9 mouse cellular contexts compared by ENCODE assay signal in genomic region chr1:192785046-192785961, GRCm38 (mm10). TPM values are rescaled to one million over a fixed set of nuclear protein-coding genes. Genes with fewer than 3 reads are reported as not detected.
A peak's percentile ranks its signal among the peaks of the same experiment; 100 is the strongest.
DNase-seq lines count a peak whose midpoint lies in the region; ATAC-seq and TF ChIP-seq lines count a peak whose summit lies in the region.
"Had no signal": no experiment of that assay in that cellular context is flagged by ENCODE, and none has a peak within 500 bp of the region (broad histone marks: within the 10 kb centered on the region; RNA-seq: fewer than 3 reads in every experiment).

No protein-coding gene starts in this region.

- 0 out of 2 replicates have a peak overlapping the region, but pooled peaks have one; percentile 14 for H3K27ac ChIP-seq in forebrain, embryonic 12.5 days
- H3K27ac ChIP-seq in forebrain, embryonic 16.5 days (ENCODE audit: low read length) = no peak overlapping the region
- no peak overlapping the region for H3K27ac ChIP-seq in layer of hippocampus, adult 2 months
- H3K27ac ChIP-seq in forebrain, embryonic 15.5 days (replicated peaks) = peak overlapping the region; percentile 43; the same call in 1 of the 2 replicates
- peak overlapping the region; percentile 34; the same call in 1 of the 2 replicates for H3K27ac ChIP-seq in midbrain, embryonic 14.5 days (replicated peaks; ENCODE audit: low read depth, low read length)

- H3K36me3 ChIP-seq in forebrain, embryonic 12.5 days (replicated peaks) = no peaks in the 10 kb centered on the region
- H3K36me3 ChIP-seq in forebrain, embryonic 16.5 days (ENCODE audit: control insufficient read depth, insufficient read depth) = no peaks in the 10 kb centered on the region
- H3K36me3 ChIP-seq in forebrain, embryonic 15.5 days = no peaks in the 10 kb centered on the region
- H3K36me3 ChIP-seq in midbrain, embryonic 14.5 days (ENCODE audit: control insufficient read depth, insufficient read depth, low read length) = no peaks in the 10 kb centered on the region

- peak; percentile 34; the same call in 1 of the 2 replicates for ATAC-seq in forebrain, embryonic 12.5 days (ENCODE audit: low FRiP score)
- no peak for ATAC-seq in forebrain, embryonic 16.5 days
- no peak; the same call in 1 of the 2 replicates for ATAC-seq in forebrain, embryonic 15.5 days (replicated peaks)
- no peak; the same call in 1 of the 2 replicates for ATAC-seq in midbrain, embryonic 14.5 days (ENCODE audit: low FRiP score, low TSS enrichment)
- no peak for ATAC-seq in cerebellum, adult (ENCODE audit: insufficient number of reproducible peaks, low FRiP score, low TSS enrichment)

- H3K9ac ChIP-seq in forebrain, embryonic 12.5 days = no peak overlapping the region
- H3K9ac ChIP-seq in forebrain, embryonic 16.5 days (replicated peaks; ENCODE audit: low read depth, low read length) = no peak overlapping the region
- H3K9ac ChIP-seq in forebrain, embryonic 15.5 days (replicated peaks) = no peak overlapping the region
- no peak overlapping the region for H3K9ac ChIP-seq in midbrain, embryonic 14.5 days (replicated peaks; ENCODE audit: low read length)

- DNase-seq in layer of hippocampus, adult 2 months (ENCODE audit: low spot score in 2 of 2) = peak in 1 of 2 experiments; percentile 18
- no peak for DNase-seq in layer of hippocampus, adult 9-10 months (ENCODE audit: low spot score)
- DNase-seq in midbrain, embryonic 14.5 days = peak; percentile 75
- DNase-seq in cerebellum, adult 9-11 months = no peak

- H3K4me1 ChIP-seq in forebrain, embryonic 12.5 days = peaks cover 13% of the 10 kb centered on the region
- H3K4me1 ChIP-seq in forebrain, embryonic 16.5 days (replicated peaks; ENCODE audit: control insufficient read depth, insufficient read depth, low read length) = peaks cover 8% of the 10 kb centered on the region
- H3K4me1 ChIP-seq in forebrain, embryonic 15.5 days = peaks cover 10% of the 10 kb centered on the region
- peaks cover 10% of the 10 kb centered on the region for H3K4me1 ChIP-seq in midbrain, embryonic 14.5 days (ENCODE audit: control insufficient read depth, insufficient read depth, low read length)

- 64% methylated on average over 17 of the region's 17 CpGs for WGBS in forebrain, embryonic 12.5 days
- 55% methylated on average over 17 of the region's 17 CpGs for WGBS in forebrain, embryonic 16.5 days
- WGBS in forebrain, embryonic 15.5 days = 54% methylated on average over 17 of the region's 17 CpGs
- WGBS in midbrain, embryonic 14.5 days = 46% methylated on average over 17 of the region's 17 CpGs

- peaks cover 7% of the 10 kb centered on the region; the same call in 1 of the 2 replicates for H3K27me3 ChIP-seq in forebrain, embryonic 12.5 days
- no peaks in the 10 kb centered on the region for H3K27me3 ChIP-seq in forebrain, embryonic 16.5 days (replicated peaks; ENCODE audit: control insufficient read depth, insufficient read depth, low read length)
- no peaks in the 10 kb centered on the region for H3K27me3 ChIP-seq in forebrain, embryonic 15.5 days
- H3K27me3 ChIP-seq in midbrain, embryonic 14.5 days (ENCODE audit: control insufficient read depth, insufficient read depth, low read length) = no peaks in the 10 kb centered on the region

- H3K9me3 ChIP-seq in forebrain, embryonic 12.5 days = no peaks in the 10 kb centered on the region
- no peaks in the 10 kb centered on the region for H3K9me3 ChIP-seq in forebrain, embryonic 16.5 days (ENCODE audit: control insufficient read depth, low read length)
- H3K9me3 ChIP-seq in forebrain, embryonic 15.5 days = no peaks in the 10 kb centered on the region
- no peaks in the 10 kb centered on the region for H3K9me3 ChIP-seq in midbrain, embryonic 14.5 days (ENCODE audit: control insufficient read depth, low read length)
- H3K9me3 ChIP-seq: megakaryocyte, embryonic 14.5 days had no signal

- H3K4me3 ChIP-seq in forebrain, embryonic 12.5 days (replicated peaks) = no peak overlapping the region
- no peak overlapping the region for H3K4me3 ChIP-seq in forebrain, embryonic 16.5 days (replicated peaks; ENCODE audit: low read length)
- H3K4me3 ChIP-seq in layer of hippocampus, adult 2 months = peak overlapping the region; percentile 17; the same call in 1 of the 2 replicates
- no peak overlapping the region for H3K4me3 ChIP-seq in forebrain, embryonic 15.5 days
- H3K4me3 ChIP-seq in midbrain, embryonic 14.5 days (replicated peaks; ENCODE audit: low read depth, low read length) = no peak overlapping the region
- H3K4me3 ChIP-seq: megakaryocyte, embryonic 14.5 days had no signal

- no peak overlapping the region for H3K4me2 ChIP-seq in forebrain, embryonic 12.5 days
- H3K4me2 ChIP-seq in forebrain, embryonic 16.5 days (ENCODE audit: low read length) = no peak overlapping the region
- H3K4me2 ChIP-seq in forebrain, embryonic 15.5 days (replicated peaks) = no peak overlapping the region
- peak overlapping the region; percentile 28 for H3K4me2 ChIP-seq in midbrain, embryonic 14.5 days (ENCODE audit: low read length)

- TF ChIP-seq CTCF in layer of hippocampus, adult 2 months (conservative IDR thresholded peaks at IDR 0.05) = no peak

RNA-seq across cellular contexts. Expression of gene Hhat, which starts 14.3 kb away (rescaled TPM):
- polyA plus RNA-seq in forebrain, embryonic 12.5 days (2016; fragmentation: Nextera tagmentation; extraction: Ambion mirVana) = 4.4 and 7.6 TPM in 2 replicates
- 3.6 and 4.2 TPM in 2 replicates for polyA plus RNA-seq in forebrain, embryonic 16.5 days (2015; fragmentation: Nextera tagmentation; extraction: Ambion mirVana)
- 1 to 10 TPM; 1.6 TPM for total RNA-seq in layer of hippocampus, adult 2 months (2021)
- polyA plus RNA-seq in forebrain, embryonic 15.5 days (2015; fragmentation: Nextera tagmentation; extraction: Ambion mirVana) = 2.0 and 2.7 TPM in 2 replicates
- 3.9 and 4.5 TPM in 2 replicates for polyA plus RNA-seq in midbrain, embryonic 14.5 days (2014; fragmentation: Nextera tagmentation; extraction: Ambion mirVana)

Comparison
In these comparisons a context has a peak if more than half of its experiments do, and no peak if none do; other contexts are left out.
1. H3K27ac ChIP-seq: peak in forebrain, embryonic 12.5 days (single experiment), forebrain, embryonic 15.5 days (single experiment) and midbrain, embryonic 14.5 days (single experiment); none in forebrain, embryonic 16.5 days (single experiment) and layer of hippocampus, adult 2 months (single experiment).